In the genomic region with DNA sequence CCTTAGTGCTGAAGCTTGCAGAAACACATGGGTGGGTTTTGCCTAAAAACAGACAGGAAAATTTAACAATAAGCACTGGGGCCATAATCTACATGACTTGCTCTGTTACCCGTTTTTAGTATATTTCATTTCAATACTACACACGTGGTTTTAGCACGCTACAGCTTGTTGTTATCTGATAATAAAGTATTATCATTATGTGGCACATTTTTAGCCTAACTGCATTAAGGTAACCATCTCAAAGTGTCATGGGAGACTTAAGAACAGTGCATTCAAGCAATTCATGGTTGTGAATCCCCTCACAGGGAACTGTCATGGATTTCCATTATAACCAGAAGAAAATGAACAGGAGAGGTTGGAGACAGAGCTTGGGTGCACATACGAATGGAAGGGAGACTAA, we compare ENCODE assay signal across 23 mouse cellular contexts. TPM values are rescaled to one million over a fixed set of nuclear protein-coding genes. Genes with fewer than 3 reads are reported as not detected.
DNase-seq lines count a peak whose midpoint lies in the region; ATAC-seq lines count a peak whose summit lies in the region.
"Had no signal": no experiment of that assay in that cellular context is flagged by ENCODE, and none has a peak within 500 bp of the region (broad histone marks: within the 10 kb centered on the region; RNA-seq: fewer than 3 reads in every experiment).

No protein-coding gene starts in this region.

- H3K9ac ChIP-seq in liver, embryonic 15.5 days: no peak overlapping the region
- H3K9ac ChIP-seq: embryonic facial prominence, embryonic 13.5 days; forebrain, embryonic 15.5 days; heart, embryonic 15.5 days; hindbrain, embryonic 13.5 days had no signal

- peaks cover 7% of the 10 kb centered on the region; the same call in 1 of the 2 replicates for H3K36me3 ChIP-seq in erythroblast, embryonic 14.5 days (ENCODE audit: control insufficient read depth)
- H3K36me3 ChIP-seq in liver, embryonic 15.5 days (replicated peaks): no peaks in the 10 kb centered on the region
- H3K36me3 ChIP-seq: embryonic facial prominence, embryonic 13.5 days; forebrain, embryonic 15.5 days; heart, embryonic 15.5 days; hindbrain, embryonic 13.5 days had no signal

- peak overlapping the region; percentile 53 for H3K27ac ChIP-seq in liver, embryonic 15.5 days (replicated peaks)
- H3K27ac ChIP-seq: embryonic facial prominence, embryonic 13.5 days; forebrain, embryonic 15.5 days; heart, adult 2 months; heart, embryonic 15.5 days; hindbrain, embryonic 13.5 days had no signal

- peak overlapping the region; percentile 49 for H3K4me2 ChIP-seq in liver, embryonic 15.5 days
- H3K4me2 ChIP-seq: embryonic facial prominence, embryonic 13.5 days; forebrain, embryonic 15.5 days; heart, embryonic 11.5 days; heart, embryonic 15.5 days; hindbrain, embryonic 13.5 days had no signal

- no peak for DNase-seq in cerebellum, postnatal 36 days
- DNase-seq in heart, adult 18-20 months: no peak
- DNase-seq: adrenal gland, postnatal 14 days; B cell, adult 2 months; cerebellum, adult 11-12 months; cerebellum, adult 9-10 months; cerebellum, postnatal 25 days; heart, adult 2 months; heart, postnatal 14 days had no signal

- peak overlapping the region; percentile 3 for H3K4me3 ChIP-seq in erythroblast, embryonic 14.5 days (replicated peaks)
- no peak overlapping the region for H3K4me3 ChIP-seq in liver, embryonic 15.5 days (replicated peaks)
- H3K4me3 ChIP-seq: embryonic facial prominence, embryonic 13.5 days; forebrain, embryonic 15.5 days; heart, adult 2 months; heart, embryonic 15.5 days; hindbrain, embryonic 13.5 days had no signal

- H3K4me1 ChIP-seq in erythroblast, embryonic 14.5 days (ENCODE audit: control insufficient read depth): peaks cover 89% of the 10 kb centered on the region
- peaks cover 90% of the 10 kb centered on the region for H3K4me1 ChIP-seq in liver, embryonic 15.5 days (replicated peaks)
- H3K4me1 ChIP-seq: forebrain, embryonic 15.5 days had no signal

- H3K9me3 ChIP-seq in erythroblast, embryonic 14.5 days (ENCODE audit: control insufficient read depth, low read length): no peaks in the 10 kb centered on the region
- no peaks in the 10 kb centered on the region for H3K9me3 ChIP-seq in liver, embryonic 15.5 days (replicated peaks)
- H3K9me3 ChIP-seq: embryonic facial prominence, embryonic 13.5 days; forebrain, embryonic 15.5 days; heart, embryonic 15.5 days; hindbrain, embryonic 13.5 days had no signal

- no peaks in the 10 kb centered on the region for H3K27me3 ChIP-seq in erythroblast, embryonic 14.5 days (ENCODE audit: control insufficient read depth)
- H3K27me3 ChIP-seq in liver, embryonic 15.5 days: no peaks in the 10 kb centered on the region
- H3K27me3 ChIP-seq: embryonic facial prominence, embryonic 13.5 days; forebrain, embryonic 15.5 days; heart, embryonic 15.5 days; hindbrain, embryonic 13.5 days; Patski had no signal

- 16% methylated on average over 4 of the region's 4 CpGs for WGBS in liver, embryonic 15.5 days (ENCODE audit: insufficient replicate concordance)

- ATAC-seq in erythroblast, adult 5-6 weeks (replicated peaks; ENCODE audit: low FRiP score, poor library complexity, severe bottlenecking): no peak
- peak; percentile 58 for ATAC-seq in erythroid progenitor cell, adult 5-6 weeks (replicated peaks; ENCODE audit: low FRiP score, poor library complexity, severe bottlenecking)
- ATAC-seq in liver, embryonic 15.5 days (ENCODE audit: insufficient read depth): peak; percentile 65
- ATAC-seq in megakaryocyte-erythroid progenitor cell, adult 5-6 weeks (replicated peaks; ENCODE audit: low FRiP score, low TSS enrichment, poor library complexity, severe bottlenecking): peak; percentile 62
- ATAC-seq: activated CD4-positive, CD25-positive, alpha-beta regulatory T cell, adult 4 months; CD4-positive, CD25-positive, alpha-beta regulatory T cell, adult 4 months; forebrain, embryonic 15.5 days; Patski had no signal

RNA-seq across cellular contexts. Expression of a gene that starts 43.5 kb away (rescaled TPM):
- 3.8 and 6.1 TPM in 2 replicates for polyA plus RNA-seq in erythroblast, embryonic 14.5 days (2012)
- 81.5 and 97.8 TPM in 2 replicates for total RNA-seq in erythroblast, adult 5-6 weeks (2015; ENCODE audit: low replicate concordance)
- total RNA-seq in erythroblast, adult 5-6 weeks (2017; ENCODE audit: low replicate concordance): 63.0 and 71.8 TPM in 2 replicates
- 101 and 117 TPM in 2 replicates for total RNA-seq in erythroid progenitor cell, adult 5-6 weeks (2015; ENCODE audit: low replicate concordance)
- total RNA-seq in erythroid progenitor cell, adult 5-6 weeks (2017; ENCODE audit: low replicate concordance): 61.7 and 82.0 TPM in 2 replicates
- polyA plus RNA-seq in liver, embryonic 15.5 days (2015; fragmentation: Nextera tagmentation; extraction: Ambion mirVana): 16.9 and 17.8 TPM in 2 replicates
- total RNA-seq in megakaryocyte-erythroid progenitor cell, adult 5-6 weeks (2014; fragmentation: Nextera tagmentation): 53.7 and 56.7 TPM in 2 replicates
- total RNA-seq in megakaryocyte-erythroid progenitor cell, adult 5-6 weeks (2017): 28.7 and 29.0 TPM in 2 replicates
- total RNA-seq in heart, adult 18-20 months (2021): 1 to 10 TPM; 6.3 to 7.7 TPM

RNA-seq across cellular contexts. Expression of a gene that starts 43.7 kb away (rescaled TPM):
- polyA plus RNA-seq in erythroblast, embryonic 14.5 days (2012): not detected in 2 replicates
- 1.3 and 4.8 TPM in 2 replicates for total RNA-seq in erythroblast, adult 5-6 weeks (2015; ENCODE audit: low replicate concordance)
- total RNA-seq in erythroblast, adult 5-6 weeks (2017; ENCODE audit: low replicate concordance): 3.0 and 3.6 TPM in 2 replicates
- 0.72 TPM in 1 of 2 replicates, not detected in the other for total RNA-seq in erythroid progenitor cell, adult 5-6 weeks (2015; ENCODE audit: low replicate concordance)
- 1.5 and 1.6 TPM in 2 replicates for total RNA-seq in erythroid progenitor cell, adult 5-6 weeks (2017; ENCODE audit: low replicate concordance)
- 0.15 and 0.17 TPM in 2 replicates for polyA plus RNA-seq in liver, embryonic 15.5 days (2015; fragmentation: Nextera tagmentation; extraction: Ambion mirVana)
- total RNA-seq in megakaryocyte-erythroid progenitor cell, adult 5-6 weeks (2014; fragmentation: Nextera tagmentation): 1.7 and 2.0 TPM in 2 replicates
- not detected in 2 replicates for total RNA-seq in megakaryocyte-erythroid progenitor cell, adult 5-6 weeks (2017)
- not detected for total RNA-seq in heart, adult 18-20 months (2021)
- total RNA-seq: gastrocnemius, adult 8-10 months; heart, adult 2 months had no signal
